Mouse (Mus musculus) ovary, adult 18-20 months (tissue): ENCODE measurements around the gene Il10rb.

ENCODE experiments used
- DNase-seq: peaks from one replicate; pipeline ENCODE4 v3.0.0; 2022; ENCODE audit warnings: low spot score, mixed read lengths

Gene Il10rb

GRCm38 (mm10) chr16:91405640-91406584, at the start of gene Il10rb:
TSS of gene Il10rb (plus strand) at chr16:91406164.
- DNase-seq = peak; percentile 70

- no peak for DNase-seq
Observed at GRCm38 (mm10) chr16:91356760-91357525, 49.0 kb upstream of the Il10rb start.

GRCm38 (mm10) chr16:91357526-91357900, 48.5 kb upstream of the Il10rb start:
- peak; percentile 69 for DNase-seq

GRCm38 (mm10) chr16:91358555-91358954, 47.4 kb upstream of the Il10rb start:
- no peak for DNase-seq

- DNase-seq = no peak
Observed at GRCm38 (mm10) chr16:91359531-91359930, 46.4 kb upstream of the Il10rb start.

GRCm38 (mm10) chr16:91360162-91360561, 45.8 kb upstream of the Il10rb start:
- DNase-seq = no peak

- DNase-seq = no peak
Observed at GRCm38 (mm10) chr16:91362006-91362405, 44.0 kb upstream of the Il10rb start.

- peak; percentile 61 for DNase-seq
Observed at GRCm38 (mm10) chr16:91362616-91363272, 43.2 kb upstream of the Il10rb start.

GRCm38 (mm10) chr16:91363483-91363882, 42.5 kb upstream of the Il10rb start:
- DNase-seq = no peak

GRCm38 (mm10) chr16:91366567-91366966, 39.4 kb upstream of the Il10rb start:
- DNase-seq = no peak

GRCm38 (mm10) chr16:91367066-91367465, 38.9 kb upstream of the Il10rb start:
- DNase-seq = no peak

GRCm38 (mm10) chr16:91372577-91373472, 33.1 kb upstream of the Il10rb start, which contains the start of gene Ifnar2:
TSS of gene Ifnar2 (plus strand) at chr16:91372783.
- DNase-seq = peak; percentile 78

- DNase-seq = no peak
Observed at GRCm38 (mm10) chr16:91373473-91374252, 32.3 kb upstream of the Il10rb start.

GRCm38 (mm10) chr16:91374253-91374634, 31.7 kb upstream of the Il10rb start:
- no peak for DNase-seq

- no peak for DNase-seq
Observed at GRCm38 (mm10) chr16:91376701-91377100, 29.3 kb upstream of the Il10rb start.

- no peak for DNase-seq
Observed at GRCm38 (mm10) chr16:91378431-91378986, 27.5 kb upstream of the Il10rb start.

- DNase-seq = no peak
Observed at GRCm38 (mm10) chr16:91378991-91379390, 27.0 kb upstream of the Il10rb start.

- no peak for DNase-seq
Observed at GRCm38 (mm10) chr16:91379412-91379811, 26.6 kb upstream of the Il10rb start.

- no peak for DNase-seq
Observed at GRCm38 (mm10) chr16:91380151-91380550, 25.8 kb upstream of the Il10rb start.

GRCm38 (mm10) chr16:91381606-91382005, 24.4 kb upstream of the Il10rb start:
- no peak for DNase-seq
